Mouse (Mus musculus) bone marrow, adult 2 months (tissue): ENCODE data around the gene Chl1.

Experiments used
- CTCF ChIP-seq: fragments of 200-500 bp; IDR thresholded peaks from 2 replicates; pipeline ENCODE4 v1.5.1; 2011; ENCODE audit warnings: low read length, control low read depth; ENCODE audit not compliant: control insufficient read depth, insufficient read depth
- POLR2A ChIP-seq: fragments of 200-500 bp; IDR thresholded peaks from 2 replicates; pipeline ENCODE4 v1.6.1; 2011; ENCODE audit warnings: low read depth, mild to moderate bottlenecking, control low read depth, low read length, borderline replicate concordance; ENCODE audit not compliant: control insufficient read depth

- TF ChIP-seq CTCF (no peak), POLR2A (no peak)
Observed at GRCm38 (mm10) chr6:103519596-103519995, 9.2 kb downstream of the Chl1 start.
